Mouse (Mus musculus): ENCODE data around the gene Tmem198b.
"Not testable (repeated sequence)": the region's sequence is repeated elsewhere in the genome, so short reads cannot be mapped to it uniquely, and the experiment has no call there.

Tmem198b gene

GRCm38 (mm10) chr10:128804271-128805091 lies at the start of gene Tmem198b:
Gene Tmem198b (minus strand): TSS chr10:128804370.
- peak; percentile 78 for DNase-seq

GRCm38 (mm10) chr10:128850339-128850738 lies 46.2 kb upstream of the Tmem198b start:
- DNase-seq: no peak

- DNase-seq: no peak
Measured at GRCm38 (mm10) chr10:128848426-128848825, 44.3 kb upstream of the Tmem198b start.

GRCm38 (mm10) chr10:128846664-128847063 lies 42.5 kb upstream of the Tmem198b start:
- DNase-seq: no peak

GRCm38 (mm10) chr10:128845516-128845915 lies 41.3 kb upstream of the Tmem198b start:
- no peak for DNase-seq

GRCm38 (mm10) chr10:128843260-128843659 lies 39.1 kb upstream of the Tmem198b start:
- DNase-seq: no peak

GRCm38 (mm10) chr10:128840612-128841011 lies 36.4 kb upstream of the Tmem198b start:
- no peak for DNase-seq

- no peak for DNase-seq
Measured at GRCm38 (mm10) chr10:128839434-128839833, 35.3 kb upstream of the Tmem198b start.

- no peak for DNase-seq
Measured at GRCm38 (mm10) chr10:128837400-128837799, 33.2 kb upstream of the Tmem198b start.

GRCm38 (mm10) chr10:128823821-128824220 lies 19.7 kb upstream of the Tmem198b start:
- no peak for DNase-seq

GRCm38 (mm10) chr10:128823087-128823486 lies 18.9 kb upstream of the Tmem198b start:
- DNase-seq: not testable (repeated sequence)

GRCm38 (mm10) chr10:128822135-128822534 lies 18.0 kb upstream of the Tmem198b start:
- DNase-seq: no peak

GRCm38 (mm10) chr10:128821358-128822056 lies 17.3 kb upstream of the Tmem198b start, which contains the start of gene Ormdl2:
Gene Ormdl2 (minus strand): TSS chr10:128821645.
- peak; percentile 99 for DNase-seq

- DNase-seq: peak; percentile 58
Measured at GRCm38 (mm10) chr10:128820217-128820616, 16.0 kb upstream of the Tmem198b start.

GRCm38 (mm10) chr10:128817033-128817432 lies 12.9 kb upstream of the Tmem198b start, which contains the start of gene Sarnp:
Gene Sarnp (plus strand): TSS chr10:128817333.
- no peak for DNase-seq

GRCm38 (mm10) chr10:128807018-128807417 lies 2.8 kb upstream of the Tmem198b start:
- no peak for DNase-seq

GRCm38 (mm10) chr10:128806086-128806485 lies 1.9 kb upstream of the Tmem198b start:
- no peak for DNase-seq

- peak; percentile 97 for DNase-seq
Measured at GRCm38 (mm10) chr10:128805092-128806000, 1.2 kb upstream of the Tmem198b start.

- DNase-seq: peak; percentile 81
Measured at GRCm38 (mm10) chr10:128803771-128804270, 349 bp downstream of the Tmem198b start, which contains the start of gene Dnajc14. Gene Dnajc14 (plus strand): TSS chr10:128804062.

- no peak for DNase-seq
Measured at GRCm38 (mm10) chr10:128803361-128803760, 809 bp downstream of the Tmem198b start.

- DNase-seq: no peak
Measured at GRCm38 (mm10) chr10:128802956-128803355, 1.2 kb downstream of the Tmem198b start.

- DNase-seq: no peak
Measured at GRCm38 (mm10) chr10:128801981-128802495, 2.1 kb downstream of the Tmem198b start.
